Mouse (Mus musculus): ENCODE measurements around the gene Psmf1.

DNA sequence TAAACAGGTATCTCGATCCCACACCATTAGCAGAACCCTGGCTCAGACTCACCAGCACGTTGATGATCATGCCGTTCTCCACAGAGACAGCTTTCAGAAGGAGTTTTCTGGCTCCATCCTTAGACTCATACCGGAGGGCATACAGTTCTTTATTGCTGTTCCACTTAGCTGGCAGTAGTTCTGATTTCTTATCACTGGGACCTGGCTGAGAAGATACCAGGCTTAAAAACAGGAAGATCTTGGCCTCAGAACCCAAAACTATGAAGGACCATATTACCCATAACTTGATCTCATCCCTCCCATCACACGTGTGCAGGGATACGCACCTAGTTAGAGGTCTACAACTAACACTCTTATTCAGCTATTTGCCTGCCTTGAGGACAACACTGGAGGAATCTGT is 8.6 kb downstream of the Psmf1 start:
- TF ChIP-seq CTCF (IDR thresholded peaks at IDR 0.05) (no peak), POLR2A (IDR thresholded peaks at IDR 0.05; ENCODE audit: insufficient read depth, low read depth, low read length) (no peak)
